Mouse (Mus musculus): ENCODE measurements around the gene Polr3a.

DNA sequence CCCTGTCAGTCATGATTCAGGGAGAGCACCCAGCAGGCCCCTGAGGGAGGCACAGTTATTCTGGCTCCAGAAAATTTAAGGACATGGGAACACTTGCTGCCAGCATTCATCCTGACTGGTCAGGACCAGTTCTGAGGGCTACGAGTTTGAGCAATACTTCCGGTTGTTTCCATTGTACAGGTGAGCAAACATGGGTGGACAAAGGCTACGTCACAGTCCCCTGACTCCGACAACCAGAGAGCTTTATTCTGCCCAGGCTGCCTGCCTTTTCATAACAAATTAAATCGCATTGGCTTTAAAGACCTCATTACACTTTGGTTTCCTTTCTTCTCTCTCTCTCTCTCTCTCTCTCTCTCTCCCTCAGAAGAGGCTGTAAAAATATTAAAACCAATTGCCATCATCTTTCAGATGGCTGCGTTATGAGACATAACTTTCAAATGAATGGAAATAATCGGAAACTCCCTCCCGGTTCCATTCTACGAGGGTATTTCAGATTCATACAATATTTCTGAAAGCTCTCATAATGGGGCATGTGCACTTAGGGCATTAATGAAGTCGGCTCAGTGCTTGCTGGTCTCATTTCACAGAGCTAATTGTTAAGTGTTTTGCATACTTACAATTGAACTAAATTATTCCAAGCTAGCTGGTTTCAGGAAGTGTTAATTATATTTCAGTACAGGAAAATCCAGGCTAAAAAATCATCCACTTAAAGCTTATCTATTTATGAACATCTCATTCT is 39.0 kb upstream of the Polr3a start:
- TF ChIP-seq POLR2A (IDR thresholded peaks at IDR 0.05; ENCODE audit: low read depth, low read length) (no peak), CTCF (conservative IDR thresholded peaks at IDR 0.05 in 1 of 2, IDR thresholded peaks at IDR 0.05 in 1 of 2; ENCODE audit: low read depth in 2 of 2, low read length in 2 of 2) (no peak), MAZ (IDR thresholded peaks at IDR 0.05; ENCODE audit: low read depth, low read length) (no peak), IRF4 (IDR thresholded peaks at IDR 0.05; ENCODE audit: low read depth, low read length) (no peak), ZNF384 (IDR thresholded peaks at IDR 0.05; ENCODE audit: low read depth, low read length) (no peak), MYC (IDR thresholded peaks at IDR 0.05; ENCODE audit: low read depth, low read length) (no peak), MEF2A (IDR thresholded peaks at IDR 0.05; ENCODE audit: borderline replicate concordance, low read depth, low read length) (no peak), EP300 (IDR thresholded peaks at IDR 0.05; ENCODE audit: low read length) (no peak), UBTF (IDR thresholded peaks at IDR 0.05; ENCODE audit: low read depth, low read length) (no peak), NELFE (IDR thresholded peaks at IDR 0.05; ENCODE audit: low read depth, low read length) (no peak)
